Mouse (Mus musculus): Measurements from ENCODE around the gene Tmem170b.

GRCm38 (mm10) chr13:41568421-41568820, 37.3 kb upstream of the Tmem170b start:
- no peak for TF ChIP-seq CTCF (IDR thresholded peaks at IDR 0.05)
- TF ChIP-seq EP300 (IDR thresholded peaks at IDR 0.05), result no peak
